Mouse (Mus musculus) frontal cortex, adult 2 months (tissue): Measurements from ENCODE around the gene Pitpnm2. TPM values are rescaled to one million over a fixed set of nuclear protein-coding genes. Genes with fewer than 3 reads are reported as not detected.

Experiments used
- DNase-seq, 2 experiments: peaks; one replicate each; pipeline ENCODE4 v3.0.0; 2022; ENCODE audit warnings: low spot score in 1 of 2; ENCODE audit errors: extremely low spot score in 1 of 2
- polyA plus RNA-seq: library from polyadenylated mRNA; depleted of rRNA; stranded (reverse); fragments of >200 nt; gene quantifications from 2 replicates; pipeline ENCODE4 v1.2.3, GENCODE M21; 2012

Gene Pitpnm2
- polyA plus RNA-seq, 1 experiment, result 195 TPM

DNA sequence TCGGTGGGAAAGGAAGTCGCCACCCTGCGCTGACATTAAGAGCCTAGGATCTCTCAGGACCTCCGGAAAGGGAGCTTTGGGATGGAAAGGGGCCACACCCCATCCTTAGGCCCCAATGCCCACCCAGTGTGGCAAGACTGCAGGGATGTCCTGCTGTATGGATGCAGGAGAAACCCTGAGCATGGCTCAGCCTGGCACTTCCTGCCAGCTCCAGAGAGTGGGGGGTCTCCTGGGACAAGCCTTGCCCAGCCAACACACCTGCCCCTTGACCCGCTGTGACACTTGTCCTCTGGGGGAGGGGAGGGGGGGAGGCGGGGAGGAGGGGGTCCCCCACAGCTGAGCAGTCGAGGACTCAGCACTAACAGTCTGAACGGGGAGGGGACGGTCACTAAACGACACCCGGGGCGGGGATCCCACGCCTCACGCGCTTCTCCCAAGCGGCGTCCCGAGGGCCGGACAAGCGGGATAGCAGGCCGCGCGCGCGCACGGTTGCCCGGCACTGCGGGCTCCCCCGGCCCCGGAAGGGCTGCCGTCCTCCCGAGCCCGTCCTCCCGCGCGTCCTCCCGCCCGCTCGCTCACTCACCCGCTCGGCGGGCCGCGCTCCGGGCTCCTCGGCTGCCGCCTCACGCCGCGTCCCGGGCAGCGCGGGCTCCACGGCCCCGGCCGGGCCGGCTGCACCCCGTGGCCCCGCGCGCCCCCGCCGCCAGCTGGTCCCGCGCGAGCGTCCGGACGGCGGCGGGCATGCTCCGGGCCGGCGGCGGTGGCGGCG lies 531 bp downstream of the Pitpnm2 start:
- no peak for DNase-seq

DNA sequence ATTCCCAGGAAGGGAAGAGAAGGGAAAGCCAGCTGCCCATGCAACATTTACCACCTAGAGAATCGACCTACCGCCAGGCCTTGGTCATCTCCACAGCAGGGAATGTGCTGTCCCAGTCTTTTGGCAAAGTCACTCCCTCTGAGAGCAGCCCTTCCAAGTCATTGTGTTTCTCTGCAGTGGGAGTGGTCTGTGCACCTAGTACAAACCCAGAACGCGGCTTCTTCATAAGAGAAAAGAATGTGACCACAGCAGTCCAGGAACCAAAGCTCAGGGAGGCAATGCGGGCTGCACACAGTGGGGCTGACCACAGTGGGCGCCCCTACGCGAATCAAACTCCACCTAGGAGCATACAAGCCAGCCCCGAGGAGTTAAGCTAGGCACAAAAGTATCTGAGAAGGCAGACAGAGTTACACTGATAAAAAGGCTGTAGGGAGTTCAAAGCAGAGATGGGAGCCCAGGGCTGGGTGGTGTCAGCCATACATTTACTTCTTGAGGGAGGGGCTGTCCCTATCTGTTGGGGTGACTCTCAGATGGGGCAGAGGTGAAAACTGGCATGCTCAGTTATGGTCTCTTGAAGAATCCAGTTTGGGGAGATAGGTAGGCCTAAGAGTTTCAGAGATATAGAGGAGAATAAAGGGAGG lies 1.5 kb downstream of the Pitpnm2 start:
- no peak for DNase-seq

DNA sequence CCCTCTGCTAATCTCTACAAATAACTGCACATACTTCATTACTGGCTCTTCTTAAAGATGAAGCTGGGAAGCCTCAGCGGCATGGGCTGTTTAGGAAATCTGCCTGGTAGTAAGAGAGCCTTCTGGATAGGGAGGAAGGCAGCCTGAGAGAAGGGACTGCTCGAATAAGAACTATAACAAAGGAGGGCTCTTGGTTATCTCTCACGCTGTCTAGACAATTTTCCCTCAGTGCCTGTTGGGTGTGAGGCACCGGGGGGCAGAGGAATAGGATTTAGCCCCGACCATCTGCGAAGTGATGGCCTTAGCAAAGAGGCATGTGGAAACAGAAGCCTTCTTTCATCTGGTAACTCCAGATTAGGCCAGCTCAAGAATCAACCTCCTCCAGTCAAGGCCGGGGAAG lies 2.3 kb downstream of the Pitpnm2 start:
- no peak for DNase-seq

DNA sequence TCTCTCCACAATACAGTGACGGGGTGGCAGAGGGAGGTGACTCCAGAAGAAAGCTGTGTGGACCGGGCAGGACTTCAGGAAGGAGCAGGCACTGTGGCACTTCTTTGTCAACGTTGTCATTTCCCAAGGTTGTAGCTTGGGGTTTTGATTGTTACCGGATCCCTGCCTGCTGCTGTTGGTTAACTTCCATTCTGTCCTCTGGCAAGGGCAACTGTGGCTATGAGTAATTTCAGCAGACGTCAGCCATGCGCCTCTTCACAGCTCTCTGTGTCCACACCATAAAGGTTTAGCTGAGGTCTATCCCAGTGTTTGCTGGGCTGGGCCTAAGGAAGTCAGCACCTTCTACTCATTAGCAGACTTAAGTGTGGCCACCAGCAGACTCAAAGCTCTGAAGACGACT lies 4.7 kb downstream of the Pitpnm2 start:
- DNase-seq, result no peak

DNA sequence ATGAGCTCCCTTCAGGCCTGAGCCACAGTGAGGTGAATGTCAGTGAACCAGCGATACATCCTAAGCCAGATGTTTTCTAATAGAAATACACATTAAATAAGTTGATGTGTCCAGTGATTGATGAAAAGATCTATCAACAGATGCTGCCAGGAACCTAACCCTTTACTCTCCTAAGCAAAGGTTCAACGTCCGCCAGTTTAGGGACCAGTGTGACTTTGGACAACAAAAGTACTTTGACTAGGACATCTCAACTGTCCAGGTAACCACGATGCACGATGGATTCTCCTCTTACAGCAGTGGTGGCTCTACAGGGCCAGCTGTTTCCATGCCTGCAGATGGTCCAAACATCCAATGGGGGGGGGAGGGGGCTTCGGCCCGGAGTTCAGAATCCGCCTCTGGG lies 5.1 kb downstream of the Pitpnm2 start:
- no peak for DNase-seq

DNA sequence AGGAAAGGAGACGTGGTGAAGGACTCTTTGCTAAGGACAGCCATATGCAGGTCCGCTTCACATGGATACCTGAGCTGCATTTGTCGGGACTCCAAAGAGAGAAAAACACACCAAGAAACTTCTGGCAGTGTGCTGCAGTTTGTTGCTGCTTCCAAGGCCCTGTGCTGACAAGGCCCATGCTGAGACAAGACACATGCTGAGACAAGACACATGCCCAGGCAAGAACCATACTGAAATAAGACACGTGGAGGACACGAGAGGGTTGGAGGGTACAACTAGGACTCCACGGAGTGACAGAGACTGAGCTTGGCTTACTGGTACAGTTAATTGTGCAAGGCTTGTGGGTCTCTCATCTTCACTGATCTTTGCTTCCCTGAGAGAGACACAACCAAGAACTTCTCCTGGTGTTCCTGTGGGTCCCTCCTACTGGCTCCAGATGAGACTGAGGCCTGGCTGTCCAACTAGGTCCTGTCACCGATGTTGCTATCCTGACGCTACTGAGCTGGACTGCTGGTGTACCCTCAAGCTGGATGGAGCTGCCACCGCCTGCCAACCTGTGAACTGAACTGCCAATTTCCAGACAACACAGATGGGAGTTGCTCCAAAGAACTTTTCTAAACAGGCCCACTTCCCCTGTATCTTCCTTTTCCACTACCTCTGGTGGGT lies 6.2 kb downstream of the Pitpnm2 start:
- DNase-seq, result no peak

DNA sequence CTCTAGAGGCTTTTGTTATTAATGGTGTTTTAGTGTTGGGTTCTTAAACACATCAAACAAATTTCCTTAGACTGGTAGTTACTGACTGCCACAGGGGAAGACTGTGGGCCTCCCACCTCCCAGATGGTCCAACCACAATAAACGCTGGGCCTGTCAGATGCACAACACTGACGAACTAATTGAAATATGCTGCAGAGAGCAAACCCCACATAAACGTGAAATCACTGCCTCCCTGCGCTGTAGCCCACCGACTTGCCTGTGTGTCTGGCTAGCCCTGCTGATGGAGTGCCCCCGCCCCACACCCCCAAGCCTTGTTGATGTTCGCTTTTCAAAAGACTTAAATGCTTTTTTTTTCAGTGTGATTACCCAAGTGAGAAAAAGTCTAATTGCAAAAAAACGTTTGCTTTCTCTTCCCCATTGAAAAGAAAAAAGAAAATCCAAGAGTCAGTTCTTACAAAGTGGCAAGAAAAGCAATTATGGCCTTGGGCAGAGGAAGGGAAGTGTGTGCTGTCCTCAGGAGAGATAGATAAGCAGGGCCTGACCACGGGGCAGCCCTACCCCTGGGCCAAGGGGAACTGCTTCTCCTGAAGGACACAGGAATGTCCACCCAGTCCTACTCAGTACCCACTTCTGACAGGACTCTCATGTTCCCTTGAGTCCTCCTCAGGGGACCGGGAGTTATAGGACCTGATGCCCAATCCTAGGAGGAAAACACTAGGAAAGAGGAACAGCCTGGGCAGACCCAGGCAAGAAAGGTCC lies 7.7 kb downstream of the Pitpnm2 start:
- no peak for DNase-seq

DNA sequence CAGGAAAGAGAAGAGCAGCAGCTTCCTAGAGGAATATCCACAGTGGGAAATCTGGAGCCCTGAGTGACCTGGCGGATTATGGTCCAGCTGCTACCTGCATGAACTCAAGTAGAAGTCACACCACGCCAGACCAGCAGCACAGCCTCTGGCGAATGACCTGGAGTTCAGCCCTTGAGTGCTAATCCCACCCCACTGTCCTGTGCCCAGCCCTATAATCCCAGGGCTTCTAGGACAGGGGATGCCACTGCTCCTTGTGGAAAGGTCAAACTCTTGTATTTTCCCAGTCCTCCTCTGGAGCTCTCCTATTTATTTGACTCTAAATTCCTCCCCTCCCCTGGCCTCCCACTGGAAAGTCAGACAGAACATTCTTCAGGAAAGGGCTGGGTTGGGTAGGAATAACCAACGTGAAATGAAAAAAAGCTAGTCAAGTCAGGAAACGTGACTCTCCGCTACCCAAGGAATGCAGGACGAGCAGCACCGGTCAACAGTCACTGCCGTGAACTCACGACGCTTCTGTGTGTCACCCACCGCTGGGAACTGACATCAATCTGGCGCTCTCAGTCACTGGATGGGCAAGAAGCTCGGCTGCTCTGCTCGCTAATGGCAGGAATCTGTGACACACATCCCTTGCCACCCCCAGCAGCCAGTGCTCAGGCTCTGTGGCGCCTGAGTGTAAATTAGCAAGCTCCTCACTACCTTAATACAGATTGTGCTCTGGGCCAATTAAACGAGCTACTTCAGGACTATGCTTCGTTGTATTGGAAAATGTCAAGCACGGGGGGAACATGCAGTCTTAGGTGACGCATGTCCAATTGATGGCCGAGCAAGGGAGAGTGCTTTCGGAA lies 8.5 kb downstream of the Pitpnm2 start:
- DNase-seq, result no peak

DNA sequence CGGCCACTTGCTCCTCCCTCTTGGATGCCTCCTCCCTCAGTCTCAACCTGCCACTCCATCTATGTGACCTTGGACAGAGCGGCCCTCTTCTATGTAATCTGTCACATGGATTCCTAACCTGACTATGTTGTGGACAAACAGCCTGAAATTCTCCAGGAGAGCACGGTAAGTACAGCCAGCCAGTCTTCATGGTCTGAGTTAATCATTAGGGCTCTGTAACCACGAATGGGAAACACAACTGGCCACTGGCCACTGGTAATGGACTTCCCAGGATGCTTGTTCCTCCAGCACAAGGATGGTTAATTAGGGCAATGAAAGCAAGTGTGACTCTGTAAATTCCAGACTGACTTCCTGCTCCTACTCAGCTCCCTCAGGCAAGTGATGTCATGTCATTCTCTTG lies 13.4 kb downstream of the Pitpnm2 start:
- DNase-seq, result no peak

DNA sequence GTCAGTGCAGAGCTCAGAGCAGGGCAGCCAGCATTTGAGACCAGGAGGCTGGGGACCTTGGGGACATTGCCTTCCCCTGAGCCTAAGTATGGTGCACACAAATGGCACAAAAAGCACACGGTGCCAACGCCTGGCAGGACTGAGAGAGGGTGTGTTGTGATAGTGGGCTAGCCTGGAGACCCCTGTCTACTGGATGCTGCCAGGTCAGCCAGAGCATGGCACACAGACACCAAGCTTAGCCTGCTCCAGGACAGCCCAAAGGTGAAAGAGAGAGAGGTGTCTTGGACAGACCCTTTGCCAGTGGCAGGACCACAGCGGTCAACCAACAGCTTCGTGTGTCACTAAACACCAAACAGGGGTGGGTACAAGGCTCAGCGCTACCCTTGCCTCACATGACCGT lies 14.8 kb downstream of the Pitpnm2 start:
- no peak for DNase-seq

DNA sequence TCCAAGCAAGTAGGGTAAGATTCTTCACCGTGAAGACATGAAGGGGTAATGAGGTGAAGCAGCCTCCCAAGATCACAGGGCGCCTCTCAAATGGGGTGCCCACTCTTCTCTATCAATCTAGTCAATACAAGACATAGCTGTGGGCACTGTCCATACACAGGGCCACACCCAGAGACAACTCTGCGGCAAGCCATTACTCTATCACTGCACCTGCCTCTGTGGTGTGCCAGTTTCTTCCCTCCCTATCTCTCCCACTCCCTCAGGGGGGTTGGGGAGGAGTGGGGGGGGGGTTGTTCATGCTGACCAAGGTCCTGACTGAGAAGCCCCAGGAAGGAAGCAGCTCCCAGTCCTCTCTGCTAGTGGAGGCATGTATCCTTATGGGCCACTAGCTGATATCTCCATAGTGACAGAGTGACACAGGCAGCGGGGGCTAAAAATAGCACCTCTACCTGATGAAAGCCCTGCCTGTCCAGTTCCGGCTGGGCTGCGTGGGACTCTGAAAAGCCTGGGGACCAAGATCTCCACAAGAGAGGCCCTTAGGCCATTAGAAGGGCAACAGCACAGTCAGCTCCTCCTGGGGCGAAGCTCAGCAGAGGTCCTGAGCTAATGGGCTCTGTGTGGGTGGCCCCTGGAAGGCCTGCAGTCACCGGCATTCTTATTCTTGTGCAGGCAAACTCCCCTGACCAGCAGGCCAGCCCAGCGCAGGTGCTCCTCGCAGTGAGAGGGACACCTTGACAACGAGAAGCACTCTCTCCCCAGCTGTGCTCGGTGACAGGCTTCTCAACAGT lies 15.5 kb downstream of the Pitpnm2 start:
- DNase-seq, result no peak

DNA sequence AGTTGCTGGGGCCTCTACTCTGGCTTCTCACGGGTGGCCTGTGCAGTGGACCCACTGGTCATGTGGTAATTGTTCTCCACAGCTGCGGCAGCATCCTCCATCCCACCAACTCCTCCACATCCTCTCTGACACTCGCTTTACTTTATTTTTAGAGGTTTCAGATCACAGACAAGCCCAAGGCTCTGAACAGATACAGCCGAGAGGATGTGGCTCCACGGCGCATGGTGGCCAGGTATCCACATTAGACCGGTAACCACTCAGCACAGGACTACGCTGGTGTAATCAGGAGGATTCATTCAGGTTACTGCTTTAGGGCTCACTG lies 16.5 kb downstream of the Pitpnm2 start:
- no peak for DNase-seq

DNA sequence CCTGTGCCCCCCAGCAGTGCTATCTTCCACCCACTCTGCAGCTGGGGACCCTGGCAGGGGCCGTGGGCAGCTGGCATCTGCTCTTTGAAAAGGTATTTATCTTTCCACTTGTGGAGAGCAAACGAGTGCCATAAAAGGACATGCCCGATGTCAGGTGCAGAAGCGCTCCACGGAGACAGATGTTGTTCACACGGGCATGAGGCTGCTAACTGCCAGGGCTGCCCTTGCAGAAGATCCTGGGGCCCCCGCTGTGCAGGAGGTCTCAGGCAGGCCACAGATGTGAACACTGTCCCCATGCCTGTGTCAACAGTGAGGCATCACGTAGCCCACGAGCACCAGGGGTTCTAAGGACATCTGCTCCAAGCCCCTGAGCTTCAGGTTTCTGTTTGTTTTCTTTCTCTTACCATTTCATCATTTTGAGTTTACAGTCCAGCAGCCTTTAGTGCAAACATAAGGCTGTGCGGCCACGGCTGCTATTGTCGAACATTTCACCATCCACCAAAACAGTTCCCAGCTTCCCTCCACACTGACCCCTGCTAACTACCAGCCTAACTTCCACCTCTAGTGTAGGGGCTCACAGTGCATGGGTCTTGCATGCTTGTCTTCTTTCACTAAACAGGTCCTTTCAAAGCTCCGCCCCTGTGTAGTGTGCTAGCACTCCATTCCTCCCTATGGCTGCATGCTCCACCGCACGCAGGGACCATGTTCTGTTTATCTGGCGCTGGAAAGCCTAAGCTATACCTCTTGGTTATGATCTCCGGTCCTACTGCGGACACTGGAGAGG lies 17.0 kb downstream of the Pitpnm2 start:
- DNase-seq, result no peak

DNA sequence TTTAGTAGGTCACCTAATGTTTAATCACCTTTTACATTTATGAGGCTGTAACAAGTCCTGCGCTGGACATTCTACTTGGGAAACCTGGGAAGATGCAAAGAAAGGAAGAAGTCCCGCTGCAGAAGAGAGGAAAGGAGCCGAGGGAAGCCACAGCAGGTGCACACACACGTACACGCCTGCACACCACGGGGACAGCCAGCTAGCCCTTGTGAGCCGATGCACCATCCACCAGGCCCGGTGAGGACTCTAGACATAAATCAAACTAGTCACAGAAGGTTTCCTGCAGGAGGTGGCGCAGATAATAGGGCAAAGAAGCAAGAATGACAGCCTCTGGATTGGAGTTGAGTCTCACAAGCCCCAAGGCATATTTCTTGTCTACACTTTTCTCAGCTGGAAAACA lies 19.1 kb downstream of the Pitpnm2 start:
- DNase-seq, result no peak

DNA sequence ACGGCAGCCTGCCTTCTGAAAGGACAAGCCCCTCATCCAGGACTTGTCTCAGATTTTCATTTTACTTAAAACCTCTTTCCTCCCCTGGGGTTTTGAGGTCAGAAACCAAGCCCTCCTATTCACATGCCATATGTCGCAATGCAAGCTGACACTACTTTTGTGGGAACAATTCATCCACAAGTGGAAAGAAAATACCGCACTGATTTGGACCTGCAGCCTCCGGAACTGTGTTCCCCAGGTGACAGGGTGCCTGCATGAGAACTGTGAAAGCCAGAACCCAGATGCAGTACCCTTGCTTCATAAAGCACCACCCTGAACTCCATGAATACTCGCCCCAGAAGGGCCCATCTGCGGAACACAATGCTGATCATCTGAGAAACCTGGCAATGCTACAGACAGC lies 22.4 kb downstream of the Pitpnm2 start:
- no peak for DNase-seq

DNA sequence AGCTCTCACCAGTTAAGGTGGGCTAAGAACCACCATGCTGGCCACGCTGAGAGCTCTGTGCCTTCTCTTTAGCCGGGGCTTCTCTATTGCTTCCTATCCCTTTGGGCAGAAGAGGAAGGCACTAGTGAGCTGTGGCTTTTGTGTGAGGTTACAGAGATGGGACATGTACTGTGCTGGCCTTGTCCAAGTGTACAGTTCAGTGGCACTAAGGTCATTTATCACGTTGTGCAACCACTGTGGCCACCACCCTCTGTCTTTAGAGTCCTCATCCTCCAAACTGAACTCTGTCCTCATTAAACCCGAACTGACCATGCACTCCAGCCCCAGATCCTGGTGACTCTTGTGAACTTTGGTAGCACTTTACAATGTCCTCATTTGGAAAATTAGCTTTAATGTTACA lies 23.1 kb downstream of the Pitpnm2 start:
- no peak for DNase-seq

DNA sequence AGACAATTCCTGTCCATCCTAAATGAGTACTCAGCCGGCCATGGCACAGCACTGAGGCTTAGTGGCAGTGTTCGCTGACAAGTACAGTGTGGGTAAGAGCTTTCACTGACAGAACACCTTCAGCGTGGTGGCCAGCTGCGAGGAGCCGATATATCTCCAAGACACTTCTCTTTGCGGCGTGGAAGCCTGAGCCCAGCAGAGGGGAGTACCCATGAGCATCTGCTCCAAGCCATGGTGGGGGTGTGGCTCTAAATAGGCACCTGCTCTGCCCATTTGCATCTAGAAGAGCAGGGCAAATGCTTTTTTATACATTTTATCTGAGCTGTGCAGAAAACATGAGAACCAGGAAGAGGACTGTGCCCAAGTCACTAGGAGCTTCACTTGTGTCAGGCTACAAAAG lies 23.7 kb downstream of the Pitpnm2 start:
- DNase-seq, result no peak

DNA sequence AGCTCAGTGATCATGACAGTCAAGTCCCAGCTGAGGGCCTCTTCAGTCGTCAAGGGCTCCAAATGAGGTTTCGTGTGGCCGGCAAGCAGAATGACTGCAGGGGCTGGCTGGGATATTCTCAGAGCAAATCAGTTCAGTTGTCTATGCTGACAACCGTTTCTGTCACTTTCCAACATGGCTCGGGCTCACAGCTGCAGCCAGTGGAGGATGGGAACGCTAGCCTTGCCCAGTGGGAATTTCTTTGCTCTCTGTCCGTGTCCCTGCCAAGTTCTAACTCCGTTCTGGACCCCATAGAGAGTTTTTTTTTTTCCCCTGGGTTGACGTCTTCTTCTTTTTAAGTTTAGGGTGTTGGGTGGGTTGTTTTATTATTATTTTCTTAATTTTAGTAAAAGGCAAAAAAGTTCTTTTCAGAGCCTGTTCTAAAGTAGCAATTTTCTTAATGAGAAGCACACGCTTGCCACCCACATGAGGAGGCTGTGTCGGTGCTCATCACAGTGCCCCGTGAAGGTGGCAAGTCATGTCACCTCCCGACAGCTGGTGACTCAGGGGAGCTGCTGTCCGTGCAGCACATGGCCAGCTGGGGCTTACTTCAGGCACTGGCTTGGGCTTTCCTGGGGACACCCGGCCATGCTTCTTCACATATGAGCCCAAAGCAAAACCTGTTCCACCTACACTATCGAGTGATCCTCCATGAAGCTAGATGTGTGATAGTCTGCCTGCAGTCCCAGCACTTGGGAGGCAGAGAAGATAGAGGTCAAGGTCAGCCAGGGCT lies 25.1 kb downstream of the Pitpnm2 start:
- no peak for DNase-seq
